Mouse (Mus musculus) kidney, postnatal 36 days (tissue): Measurements from ENCODE around the gene Pex19.
A peak's percentile ranks its signal among the peaks of the same experiment; 100 is the strongest.

Experiments
- DNase-seq, 2 experiments: peaks; one replicate each; pipeline ENCODE4 v3.0.0; 2021 to 2022; ENCODE audit warnings: mixed read lengths in 2 of 2

Pex19 gene

DNA sequence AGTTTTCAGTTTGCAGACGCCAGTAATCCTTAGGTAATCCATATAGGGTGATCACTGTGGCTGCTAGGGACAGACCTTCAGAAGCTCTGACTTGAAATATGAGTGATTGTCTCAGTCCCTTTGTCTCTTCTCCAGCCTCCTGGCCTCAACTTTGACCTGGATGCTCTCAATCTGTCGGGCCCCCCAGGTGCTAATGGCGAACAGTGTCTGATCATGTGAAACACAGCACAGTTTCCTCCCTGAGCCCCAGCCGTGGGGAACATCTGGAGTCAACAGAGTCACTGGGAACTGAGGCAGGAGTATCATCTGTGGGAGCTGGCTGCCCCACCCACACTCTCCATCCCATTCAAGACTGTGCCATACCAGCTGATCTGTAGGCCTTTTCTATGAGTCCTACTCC lies 7.5 kb downstream of the Pex19 start:
- DNase-seq: no peak

DNA sequence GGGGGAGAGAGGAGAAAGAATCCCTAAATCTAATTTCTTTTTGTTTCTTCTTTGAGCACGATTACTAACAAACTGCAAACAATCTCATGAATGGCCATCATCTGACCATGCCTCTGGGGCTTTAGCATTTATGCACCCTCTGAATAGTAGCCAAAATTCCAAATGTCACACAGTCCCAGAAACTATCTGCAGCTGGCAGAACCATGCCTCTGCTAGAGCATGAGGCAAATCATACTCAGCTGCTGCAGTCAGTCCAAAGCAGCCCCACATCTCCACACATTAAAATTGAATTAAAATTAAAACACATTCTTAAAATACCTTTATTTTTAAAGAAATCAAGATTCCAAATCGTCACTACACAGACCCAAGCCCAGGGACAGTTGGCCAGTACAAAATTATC lies 13.6 kb downstream of the Pex19 start:
- DNase-seq: no peak

DNA sequence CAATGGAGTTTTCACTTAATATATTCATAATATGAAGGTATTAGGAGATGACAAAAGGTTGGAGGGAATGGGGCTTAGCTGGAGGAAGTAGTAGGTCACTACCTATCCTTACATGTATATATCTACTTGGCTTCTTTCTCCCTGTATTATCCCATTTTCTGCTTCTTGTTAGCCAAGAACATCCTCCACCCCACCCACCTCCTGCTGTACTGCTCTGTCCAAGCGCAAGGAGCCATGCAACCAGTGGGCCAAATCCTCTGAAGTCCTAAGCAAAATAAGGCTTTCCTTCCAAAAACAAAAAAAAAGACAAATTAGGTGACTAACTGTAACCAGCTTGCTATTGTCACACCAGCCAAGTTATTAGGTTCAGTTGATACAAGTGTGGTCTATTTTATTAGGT lies 14.3 kb downstream of the Pex19 start:
- peak in 1 of 2 experiments; percentile 47 for DNase-seq

DNA sequence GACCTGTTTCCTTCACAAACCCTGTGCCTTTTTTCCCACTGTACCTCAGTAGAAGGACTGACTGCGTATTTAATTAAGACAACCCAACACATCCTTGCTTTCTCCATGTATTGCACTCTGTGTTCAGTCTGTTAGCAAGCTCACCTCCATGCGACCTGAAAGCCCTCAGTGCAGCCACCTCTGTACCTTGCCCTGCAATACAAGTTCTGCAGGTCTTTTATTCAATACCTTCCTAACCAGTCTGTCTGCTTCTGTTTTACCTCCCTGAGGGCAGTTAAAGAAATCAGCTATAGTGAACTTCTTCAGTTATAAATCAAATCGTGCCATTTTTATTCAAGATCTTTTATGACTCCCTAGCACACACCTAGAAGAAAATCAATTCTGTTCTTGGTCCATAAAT lies 15.0 kb downstream of the Pex19 start:
- peak; percentile 42 to 43 for DNase-seq

DNA sequence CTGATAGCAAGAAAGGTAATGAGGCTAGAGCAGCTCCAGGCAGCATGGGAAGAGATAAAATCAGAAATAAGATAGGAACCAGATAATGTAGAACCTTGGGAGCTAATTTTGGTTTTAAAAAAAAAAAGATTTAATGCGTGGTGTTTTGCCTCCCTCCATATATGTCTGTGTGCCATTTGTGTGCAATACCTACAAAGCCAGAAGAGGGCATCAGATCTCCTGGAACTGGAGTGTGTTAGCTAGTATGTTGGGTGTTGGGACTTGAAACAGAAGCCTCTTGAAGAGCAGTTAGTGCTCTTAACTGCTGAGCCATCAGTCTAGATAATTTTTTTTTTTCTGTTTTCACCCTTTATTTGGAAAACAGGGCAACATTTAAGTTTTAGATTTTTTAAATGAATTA lies 17.0 kb downstream of the Pex19 start:
- DNase-seq: peak; percentile 77 to 80

DNA sequence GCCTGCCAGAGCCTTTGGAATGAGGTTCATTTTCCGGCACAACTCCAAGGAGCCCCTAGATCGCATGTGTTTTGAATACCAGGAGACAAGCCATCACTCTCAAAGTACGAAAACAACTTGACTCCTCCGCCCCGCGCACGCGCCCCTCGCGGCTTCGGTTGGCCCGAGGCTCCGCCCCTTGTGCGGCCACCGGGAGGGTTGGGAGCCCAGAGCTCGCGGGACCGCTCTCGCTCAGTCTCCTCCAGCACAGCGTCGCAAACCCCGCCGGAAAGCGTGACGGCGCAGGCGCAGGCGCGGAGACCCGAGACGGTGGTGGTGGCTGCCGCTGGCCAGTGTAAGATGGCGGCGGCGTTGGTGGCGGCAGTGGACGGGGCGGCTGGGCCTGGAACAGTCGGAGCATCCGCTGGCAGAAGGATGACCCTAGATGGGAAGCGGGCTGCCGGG lies 21.3 kb downstream of the Pex19 start, which contains the start of gene Dcaf8:
TSS of gene Dcaf8 (plus strand) at position 250 of the 444 bp plus-strand sequence.
- peak; percentile 98 for DNase-seq

DNA sequence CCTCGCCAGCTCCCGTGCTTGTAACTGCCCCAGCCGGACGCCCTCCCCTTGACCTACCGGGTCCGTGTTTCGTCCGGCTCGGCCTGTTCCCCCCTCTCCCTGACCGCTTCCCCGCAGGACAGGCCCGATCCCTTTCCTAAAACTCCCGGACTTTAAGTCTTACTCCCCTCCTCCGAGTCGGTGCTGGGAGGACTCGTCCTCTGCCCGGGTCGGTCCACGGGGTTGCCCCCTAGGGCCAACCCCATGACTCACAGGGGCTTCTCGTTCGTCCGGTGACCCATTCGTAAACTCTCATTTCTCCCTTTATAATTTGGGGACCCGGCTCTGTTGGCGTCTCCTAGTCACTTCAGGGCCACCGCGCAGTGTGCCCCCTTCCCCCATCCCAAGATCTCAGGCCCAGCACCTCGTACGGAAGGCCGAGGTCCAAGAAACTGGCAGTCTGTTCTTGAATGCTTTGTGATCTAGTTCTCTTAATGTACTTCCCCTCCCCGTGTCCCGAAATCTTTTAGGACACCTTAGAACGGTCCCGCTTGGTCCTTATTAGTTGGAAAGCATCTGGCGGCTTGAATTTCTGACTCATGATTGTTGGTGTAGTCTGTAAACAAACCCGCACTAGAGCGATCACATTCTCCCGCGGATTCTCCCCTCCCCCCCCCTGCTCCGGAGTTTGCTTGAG lies 21.9 kb downstream of the Pex19 start:
- DNase-seq: peak; percentile 46 to 71

DNA sequence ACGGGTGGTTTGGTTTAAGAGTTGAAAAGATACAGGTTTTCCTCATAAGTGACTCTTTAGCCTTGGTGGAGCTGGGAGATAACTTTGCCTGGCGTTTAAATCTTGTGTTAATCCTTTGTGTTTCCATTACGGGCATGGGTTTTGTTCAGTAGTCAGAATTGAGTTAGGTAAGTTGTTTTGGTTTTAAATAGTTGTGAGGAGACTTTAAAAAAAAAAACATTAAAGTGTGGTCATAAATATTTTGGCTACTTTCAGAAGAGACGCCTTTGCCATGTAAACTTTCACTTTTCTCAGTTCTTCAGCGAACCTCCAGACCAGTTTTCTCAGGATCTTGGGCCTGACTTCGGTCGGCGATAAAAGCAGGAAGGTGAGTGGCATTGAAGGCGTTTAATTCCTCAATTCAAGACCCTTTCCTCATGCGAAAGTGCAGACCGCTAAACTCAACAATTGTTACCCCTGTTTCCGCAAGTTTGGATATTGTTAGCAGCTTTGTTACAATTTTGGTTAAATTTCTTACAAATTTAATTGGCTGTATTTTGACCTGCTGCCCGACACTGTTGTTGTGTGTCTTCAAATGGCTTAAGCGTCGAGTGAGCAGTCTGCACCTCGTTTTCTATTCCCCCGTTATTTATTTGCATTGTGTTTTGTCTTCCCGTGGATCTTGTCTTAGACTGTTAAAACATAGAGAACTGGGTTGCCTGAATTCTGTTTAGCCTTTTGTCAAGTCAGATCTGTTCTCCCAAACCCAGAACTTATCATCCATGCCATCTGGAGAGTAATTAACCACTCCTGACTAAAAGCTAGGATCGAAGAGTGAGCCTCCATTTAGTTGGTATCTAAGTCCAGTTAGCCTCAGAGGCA lies 22.6 kb downstream of the Pex19 start:
- no peak for DNase-seq

DNA sequence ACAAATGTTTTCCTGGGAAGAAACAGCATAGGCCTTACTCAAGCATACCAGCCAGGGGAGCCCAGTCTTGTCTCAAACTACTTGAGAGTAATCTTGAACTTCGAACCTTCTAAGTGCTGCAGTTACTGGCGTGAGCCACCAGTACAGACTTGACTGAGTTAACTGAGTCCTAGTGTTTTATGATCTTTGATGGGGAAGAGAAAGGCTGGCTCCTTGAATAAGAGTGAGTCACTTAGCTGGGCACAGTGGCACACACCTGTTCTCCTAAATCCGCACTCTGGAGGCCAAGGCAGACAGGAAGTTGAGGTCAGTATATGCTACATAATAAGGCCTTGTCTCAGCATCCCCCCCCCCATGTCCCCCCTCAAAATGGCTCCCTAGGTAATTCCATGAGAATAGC lies 28.0 kb downstream of the Pex19 start:
- DNase-seq: no peak

DNA sequence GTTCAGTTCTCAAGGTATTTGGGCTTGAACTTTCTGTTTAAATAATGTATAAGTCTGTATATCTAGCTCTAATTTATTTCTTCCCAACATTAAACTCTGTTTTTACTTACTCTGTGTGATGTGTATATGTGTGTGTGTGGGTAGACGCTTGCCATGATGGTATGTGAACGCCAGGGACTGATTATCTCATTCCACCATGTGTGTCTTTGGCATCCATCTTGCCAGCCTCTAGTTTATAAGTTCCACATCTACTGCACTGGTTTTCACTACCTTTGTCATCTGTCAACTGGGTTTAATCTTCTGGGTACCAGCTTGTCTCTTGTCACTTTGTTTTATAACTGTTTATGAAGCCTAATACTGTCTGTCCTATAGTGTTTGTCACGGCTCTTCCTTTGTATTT lies 29.0 kb downstream of the Pex19 start:
- DNase-seq: no peak

DNA sequence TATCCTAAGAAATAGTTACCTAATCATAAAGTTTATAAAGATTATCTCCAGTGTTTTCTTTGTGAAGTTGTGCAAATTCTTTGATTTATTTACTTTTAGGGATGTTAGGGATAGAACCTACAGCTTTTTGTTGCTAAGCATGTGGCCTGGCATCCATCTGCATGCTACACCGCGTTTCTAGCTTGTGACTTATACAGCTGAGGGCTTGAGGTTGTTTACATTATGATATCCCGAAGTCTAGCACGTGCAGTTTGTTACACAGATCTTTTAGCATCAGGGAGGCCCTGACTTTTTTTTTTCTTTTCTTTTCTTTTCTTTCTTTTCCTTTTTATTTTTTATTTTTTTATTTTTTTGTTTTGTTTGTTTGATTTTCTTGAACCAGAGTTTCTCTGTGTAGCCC lies 33.4 kb downstream of the Pex19 start:
- DNase-seq: no peak

DNA sequence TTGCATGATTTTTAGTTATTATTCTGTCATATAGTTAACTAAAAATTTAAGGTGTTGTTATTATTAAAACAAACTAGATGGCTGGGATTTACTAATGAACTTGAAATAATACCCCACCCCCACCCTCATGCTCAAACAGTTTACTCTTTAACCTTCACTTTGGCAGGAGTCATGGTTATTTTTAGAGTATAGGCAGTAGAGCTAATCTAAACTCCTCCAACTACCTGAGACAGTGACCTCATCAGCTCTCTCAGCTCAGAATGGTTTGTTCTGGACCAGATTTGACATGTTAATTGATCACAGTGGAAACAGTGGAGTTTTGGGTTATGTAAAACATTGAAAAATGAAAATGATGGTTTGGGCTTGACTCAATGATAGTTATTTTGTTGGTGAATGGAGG lies 34.0 kb downstream of the Pex19 start:
- no peak for DNase-seq

DNA sequence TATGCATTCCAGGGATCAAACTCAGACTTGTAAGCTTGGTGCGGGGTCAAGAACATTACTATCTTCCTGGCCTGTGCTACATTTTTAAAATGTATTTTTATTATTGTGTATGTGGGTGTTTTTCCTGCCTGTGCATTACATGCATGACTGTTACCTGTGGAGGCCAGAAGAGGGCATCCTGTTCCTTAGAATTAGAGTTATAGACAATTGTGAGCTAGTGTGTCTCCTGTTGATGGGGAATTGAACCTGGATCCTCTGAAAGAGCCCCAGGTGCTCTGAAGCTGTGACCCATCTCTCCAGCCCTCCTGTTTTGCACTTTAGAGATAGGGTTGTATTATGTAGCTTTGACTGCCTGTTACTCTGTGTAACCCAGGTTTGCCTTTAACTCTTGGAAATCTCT lies 35.5 kb downstream of the Pex19 start:
- DNase-seq: peak; percentile 54 to 55

DNA sequence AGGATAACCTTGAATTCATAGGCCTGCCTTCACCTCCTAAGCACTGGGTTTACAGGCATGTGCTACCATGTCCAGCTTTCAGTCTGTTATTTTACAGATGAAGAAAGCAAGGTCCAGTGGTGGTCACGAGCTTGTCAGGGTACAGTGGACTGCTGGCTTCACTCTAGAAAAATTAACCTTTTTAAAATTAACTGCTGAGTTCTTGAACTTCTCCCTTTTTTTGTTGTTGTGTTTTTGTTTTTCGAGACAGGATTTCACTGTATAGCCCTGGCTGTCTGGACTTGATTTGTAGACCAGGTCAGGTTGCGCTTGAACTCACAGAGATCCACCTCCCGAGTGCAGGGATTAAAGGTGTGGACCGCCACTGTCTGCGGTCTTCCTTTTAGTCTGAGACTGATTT lies 36.4 kb downstream of the Pex19 start:
- peak; percentile 67 to 72 for DNase-seq

DNA sequence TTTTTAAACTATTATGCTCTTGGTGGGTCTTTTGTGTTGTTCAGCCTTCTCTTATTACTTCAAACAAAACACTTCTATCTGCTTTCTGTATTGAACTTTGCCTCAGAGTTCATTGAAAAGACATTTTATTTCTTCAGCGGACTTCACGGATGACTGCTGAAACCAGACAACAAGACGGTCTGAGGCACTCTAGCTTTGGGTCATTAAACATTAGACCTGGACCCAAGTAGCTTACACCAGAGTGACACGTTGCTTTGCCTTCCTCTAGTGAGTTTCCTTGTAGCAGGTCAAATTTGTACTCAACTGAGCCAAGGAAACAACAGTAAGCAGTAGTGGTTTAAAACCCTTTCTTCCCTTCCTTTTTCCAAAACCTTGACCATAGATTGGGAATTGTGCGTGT lies 41.4 kb downstream of the Pex19 start:
- DNase-seq: peak; percentile 37 to 85

DNA sequence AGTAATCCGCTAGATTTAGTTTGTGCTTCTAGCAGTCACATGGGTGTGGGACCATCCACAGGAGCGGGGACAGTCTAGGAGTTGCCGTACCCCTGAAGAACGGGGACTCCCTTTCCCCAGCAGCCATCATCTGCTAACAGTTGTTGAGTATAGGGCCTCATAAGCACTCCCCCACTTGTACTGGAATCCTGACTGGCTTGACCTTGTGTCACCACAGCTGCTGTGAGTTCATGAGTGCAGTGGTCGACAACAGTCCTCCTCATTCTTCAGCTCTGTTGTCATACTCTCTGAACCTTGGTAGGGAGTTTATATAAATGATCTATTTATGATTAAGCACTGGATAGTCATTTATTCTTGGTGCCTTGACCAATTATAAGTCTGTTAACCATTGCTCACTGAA lies 43.3 kb downstream of the Pex19 start:
- DNase-seq: no peak

DNA sequence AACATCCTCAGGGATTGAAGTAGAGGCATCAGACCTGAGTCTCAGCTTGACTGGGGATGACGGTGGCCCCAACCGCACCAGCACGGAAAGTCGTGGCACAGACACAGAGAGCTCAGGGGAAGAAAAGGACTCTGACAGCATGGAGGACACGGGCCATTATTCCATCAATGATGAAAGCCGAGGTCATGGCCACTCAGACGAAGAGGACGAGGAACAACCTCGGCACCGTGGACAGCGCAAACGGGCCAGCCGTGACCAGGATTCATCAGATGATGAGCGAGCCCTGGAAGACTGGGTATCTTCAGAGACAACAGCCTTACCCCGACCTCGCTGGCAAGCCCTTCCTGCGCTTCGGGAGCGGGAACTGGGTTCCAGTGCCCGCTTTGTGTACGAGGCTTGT lies 45.8 kb downstream of the Pex19 start:
- no peak for DNase-seq

DNA sequence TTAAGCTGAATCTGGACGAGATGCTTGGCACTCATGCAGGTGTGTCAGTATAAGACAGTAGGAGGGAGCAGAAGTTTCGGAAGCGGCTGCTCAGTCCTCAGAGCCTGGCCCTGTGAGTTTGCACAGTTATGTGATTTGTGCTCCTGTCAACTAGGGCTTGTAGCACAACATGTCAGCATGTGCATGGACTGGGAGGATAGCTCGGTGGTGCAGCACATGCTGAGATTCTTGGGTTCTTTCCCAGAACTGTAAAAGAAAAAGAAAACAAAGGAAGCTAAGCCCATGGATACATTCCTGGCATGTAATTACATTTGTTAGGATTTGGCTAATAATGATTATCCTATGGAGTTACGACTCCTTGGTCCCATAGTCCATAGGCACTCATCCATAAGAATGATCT lies 46.6 kb downstream of the Pex19 start:
- DNase-seq: no peak

DNA sequence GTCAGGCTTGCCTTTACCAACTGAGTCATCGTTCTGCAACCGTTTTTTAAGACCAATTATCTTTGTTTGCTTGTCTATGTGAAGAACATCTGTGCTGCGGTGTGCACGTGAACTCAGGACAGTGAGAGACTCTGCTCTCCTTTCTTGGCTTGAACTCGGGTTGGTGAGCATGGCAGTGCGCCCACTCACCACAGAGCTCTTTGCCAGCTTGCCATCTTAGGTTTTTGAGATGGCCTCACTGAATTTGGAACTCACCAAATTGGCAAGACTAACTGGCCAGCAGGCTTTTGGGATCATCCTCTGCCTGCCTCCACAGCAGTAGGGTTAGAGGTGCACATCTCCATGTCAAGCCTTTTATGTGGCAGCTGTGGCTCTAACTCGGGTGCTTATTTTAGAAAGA lies 51.2 kb downstream of the Pex19 start:
- no peak for DNase-seq

DNA sequence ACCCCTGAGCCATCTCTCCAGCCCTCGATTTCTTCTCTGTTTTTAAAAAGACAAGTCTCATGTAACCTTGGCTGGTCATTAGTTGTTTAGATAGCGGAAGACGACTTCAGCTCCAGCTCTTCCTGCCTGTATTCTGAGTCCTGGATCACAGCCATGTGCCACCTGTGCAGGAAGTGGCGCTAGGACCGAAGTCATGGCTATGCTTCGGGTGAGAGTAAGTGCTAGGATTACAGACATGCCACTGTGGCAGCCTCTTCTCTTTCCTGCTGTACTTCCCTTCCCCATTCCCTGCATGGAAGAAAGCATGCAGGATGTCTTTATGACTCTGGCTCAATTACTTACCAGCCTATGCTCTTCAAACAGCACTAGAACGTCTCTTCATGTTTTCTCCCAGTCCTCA lies 52.5 kb downstream of the Pex19 start:
- peak in 1 of 2 experiments; percentile 36 for DNase-seq

DNA sequence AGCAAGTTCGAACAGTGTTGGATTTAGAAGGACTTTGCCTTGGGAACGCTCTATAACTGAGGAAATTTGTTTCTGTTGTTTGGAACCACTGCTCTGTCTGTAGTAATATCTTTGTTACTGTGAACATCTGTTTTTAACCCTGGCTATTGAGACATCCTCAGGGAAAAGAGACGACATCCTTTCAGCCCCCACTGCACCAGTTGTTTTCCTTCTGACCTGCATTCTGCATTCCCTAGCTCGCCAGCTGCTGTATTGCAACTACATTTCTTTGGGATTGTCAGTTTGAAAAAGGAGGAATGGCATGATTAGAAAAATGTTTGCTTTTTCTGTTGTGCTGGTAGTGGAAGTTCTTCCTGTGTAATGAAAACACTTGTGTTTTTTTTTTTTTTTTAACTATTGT lies 54.3 kb downstream of the Pex19 start:
- DNase-seq: no peak

DNA sequence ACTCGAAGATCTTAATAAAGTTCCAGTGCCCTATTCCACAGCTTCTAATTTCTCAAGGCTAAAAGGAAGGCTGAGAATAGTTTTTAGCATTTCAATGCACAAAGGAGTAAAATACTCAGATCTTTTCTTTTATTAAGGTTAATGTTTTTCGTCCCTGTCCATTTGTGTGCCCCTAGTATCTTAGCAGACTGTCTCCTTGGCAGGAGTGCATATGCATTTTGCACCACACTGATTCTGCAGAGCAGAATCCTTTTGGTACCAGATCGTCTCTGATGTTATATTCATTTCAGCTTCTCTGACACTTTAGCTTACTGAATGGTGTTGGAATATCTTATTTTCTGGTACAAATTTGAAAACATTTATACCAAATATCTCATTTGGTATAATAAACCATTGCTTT lies 55.2 kb downstream of the Pex19 start:
- DNase-seq: no peak

DNA sequence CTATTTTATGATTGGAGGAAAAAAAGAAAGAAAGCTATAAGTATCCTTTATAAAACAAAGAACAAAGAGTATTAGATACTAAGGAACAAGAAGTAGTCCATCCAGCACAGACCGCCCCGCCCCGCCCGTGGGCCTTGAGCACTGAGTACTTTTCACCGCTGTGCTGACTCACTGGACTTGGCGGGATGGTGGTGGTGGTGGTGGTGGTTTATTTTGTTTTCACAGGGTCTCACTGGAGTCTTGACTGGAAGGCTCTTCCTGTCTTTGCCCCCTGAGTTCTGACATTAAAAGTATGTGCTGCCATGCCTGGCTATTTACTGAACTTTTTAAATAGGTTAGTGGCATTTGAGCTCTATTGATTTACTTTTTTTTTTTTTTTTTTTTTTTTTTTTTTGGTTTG lies 56.5 kb downstream of the Pex19 start:
- DNase-seq: no peak

DNA sequence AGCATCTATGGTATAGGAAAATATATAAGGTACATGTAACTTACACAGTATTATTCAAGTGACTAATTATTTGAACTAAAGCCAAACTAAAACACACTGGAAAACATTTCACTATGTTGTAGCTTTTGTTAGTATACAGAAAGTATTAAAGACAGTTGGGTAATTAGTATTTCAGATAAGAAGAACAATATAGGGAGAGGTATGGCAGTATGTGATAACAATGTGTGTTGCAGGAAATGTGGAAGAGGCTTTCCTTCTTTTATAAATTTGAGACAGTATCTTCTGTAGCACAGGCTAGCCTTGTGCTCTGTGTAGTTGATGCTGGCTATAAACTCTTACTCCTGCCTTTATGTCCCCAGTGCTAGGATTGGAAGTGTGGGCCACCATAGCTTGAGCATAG lies 57.4 kb downstream of the Pex19 start:
- no peak for DNase-seq
